Mouse (Mus musculus) left cerebral cortex, adult 9 months (tissue): ENCODE measurements around the gene Kctd5.

Experiments used
- DNase-seq, 2 experiments: peaks; one replicate each; pipeline ENCODE4 v3.0.0; 2022; ENCODE audit warnings: low spot score in 2 of 2

The Kctd5 gene

DNA sequence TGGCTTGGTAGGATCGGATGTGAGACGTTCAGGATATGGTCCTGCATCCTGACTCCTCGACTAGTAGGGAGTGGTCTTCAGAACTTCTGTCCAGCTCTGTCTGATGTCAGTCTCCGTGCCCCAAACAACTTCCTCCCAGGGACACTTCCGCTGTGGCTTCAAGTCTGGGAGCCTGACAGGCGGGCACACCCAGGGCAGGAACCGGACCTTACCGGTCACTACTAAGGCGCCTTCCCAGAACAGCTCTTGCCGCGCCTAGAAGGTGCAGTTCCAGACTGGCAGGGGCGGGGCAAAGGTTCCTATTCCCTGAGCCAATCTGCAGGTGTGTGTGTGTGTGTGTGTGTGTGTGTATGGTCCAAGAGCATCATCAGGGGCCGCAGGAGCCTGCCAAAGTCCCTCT lies 35.9 kb downstream of the Kctd5 start:
- no peak for DNase-seq

DNA sequence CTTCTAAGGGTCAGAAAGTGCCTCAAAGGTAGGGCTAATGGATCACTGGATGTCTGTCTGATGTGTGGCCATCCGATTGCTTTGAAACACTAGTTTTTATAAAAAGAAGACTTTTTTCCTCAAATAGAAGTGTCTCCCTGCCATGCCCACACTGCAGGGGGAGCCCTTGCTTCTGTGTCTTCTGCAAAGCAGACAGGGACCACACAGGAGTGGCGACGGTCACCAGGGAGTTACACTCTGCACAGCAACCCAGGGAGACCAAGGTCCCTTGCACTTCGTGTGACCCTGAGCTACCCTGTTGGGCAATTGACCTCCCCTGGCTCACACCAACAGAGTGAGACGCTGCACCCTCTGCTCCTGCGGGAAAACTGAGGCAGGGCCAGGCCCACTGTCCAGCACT lies 36.3 kb downstream of the Kctd5 start:
- DNase-seq, result no peak

DNA sequence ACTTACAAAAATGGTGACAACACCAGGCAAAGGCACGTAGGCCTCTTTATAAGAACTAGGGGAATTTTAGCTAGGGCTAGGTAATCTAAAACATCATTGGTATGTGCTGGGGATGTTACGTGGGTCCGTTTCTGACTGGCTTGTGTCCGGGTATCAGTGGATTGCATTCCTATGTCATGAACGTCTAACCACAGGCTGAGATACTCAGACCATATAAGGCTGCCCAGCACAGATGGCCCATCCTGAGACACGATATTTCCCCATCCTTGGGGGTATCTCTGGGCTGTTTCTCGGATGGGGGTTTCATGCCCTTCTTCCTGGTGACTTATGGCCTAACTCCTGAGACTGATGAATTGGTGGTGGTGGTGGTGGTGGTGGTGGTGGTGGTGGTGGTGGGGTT lies 38.2 kb downstream of the Kctd5 start:
- no peak for DNase-seq

DNA sequence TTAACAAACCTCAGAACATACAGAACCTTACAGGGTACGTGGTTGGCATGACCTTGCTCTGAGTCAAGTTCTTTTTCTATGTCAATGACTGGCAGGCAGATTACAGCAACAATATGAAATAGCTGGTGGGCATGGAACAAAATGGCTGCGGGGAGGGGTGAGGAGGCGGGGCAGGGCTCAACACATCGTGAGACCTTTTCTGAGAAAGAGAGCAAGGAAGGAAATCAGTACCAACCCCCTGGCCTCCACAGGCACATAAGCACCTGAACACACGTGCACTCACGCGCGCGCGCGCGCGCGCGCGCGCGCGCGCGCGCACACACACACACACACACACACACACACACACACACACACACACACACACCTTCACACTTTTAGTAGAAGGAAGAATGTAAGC lies 42.7 kb downstream of the Kctd5 start:
- no peak for DNase-seq

DNA sequence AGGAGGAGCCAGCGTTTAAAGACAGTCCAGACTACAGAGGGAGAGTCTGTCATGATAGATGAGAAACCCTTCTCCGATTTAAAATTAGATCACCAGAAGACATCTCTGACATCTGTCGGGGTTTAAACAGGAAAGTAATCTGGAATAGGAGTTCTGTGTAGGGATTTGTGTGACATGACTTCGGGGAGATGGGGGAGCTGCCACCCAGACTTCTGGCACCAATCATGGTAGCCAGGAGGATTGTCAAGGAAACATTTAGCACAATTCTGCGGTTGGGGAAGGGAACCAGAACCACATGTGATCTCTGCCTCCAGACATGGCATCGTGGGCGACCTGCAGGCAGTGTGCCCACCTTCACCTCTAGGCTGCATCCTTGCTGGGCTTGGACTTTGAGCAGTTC lies 43.8 kb downstream of the Kctd5 start:
- DNase-seq, result no peak

DNA sequence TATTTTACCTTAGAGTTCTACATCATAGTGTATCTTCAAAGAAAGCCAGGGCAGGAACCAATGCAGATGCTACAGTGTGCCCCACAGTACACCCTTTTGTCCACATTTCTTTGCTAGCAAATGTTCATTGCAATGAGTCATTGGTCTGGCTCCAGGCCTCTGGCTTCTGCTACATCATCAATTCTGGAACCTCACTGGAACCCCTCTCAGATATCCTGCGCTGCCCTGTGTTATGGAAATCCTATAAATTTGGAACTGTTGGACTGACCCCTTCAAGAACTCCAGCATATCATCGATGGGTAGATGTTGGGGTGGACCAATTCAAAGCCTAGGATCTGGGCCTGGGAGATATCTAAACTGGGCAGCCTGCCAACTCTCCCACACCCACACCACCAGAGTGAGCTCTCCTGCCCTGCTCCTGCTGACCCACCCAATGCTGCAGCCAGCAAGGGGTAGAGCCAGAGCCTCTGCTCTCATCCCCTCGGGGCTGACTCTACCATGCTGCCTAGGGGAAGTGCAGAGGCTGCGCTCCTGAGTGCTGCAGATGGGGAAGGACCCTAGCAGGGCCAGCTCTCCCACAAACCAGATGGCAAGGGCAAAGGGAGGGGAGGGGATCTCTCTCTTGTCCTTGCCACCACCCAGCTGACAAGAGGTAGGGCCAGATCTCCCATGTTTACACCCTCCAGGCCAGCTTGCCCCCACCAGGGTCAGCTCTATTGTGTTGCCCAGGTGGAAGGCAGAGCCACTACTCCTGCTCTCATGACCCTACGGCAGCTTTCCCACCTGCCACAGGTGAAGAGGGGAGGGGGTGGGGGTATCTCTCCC lies 51.7 kb downstream of the Kctd5 start:
- DNase-seq, result no peak

DNA sequence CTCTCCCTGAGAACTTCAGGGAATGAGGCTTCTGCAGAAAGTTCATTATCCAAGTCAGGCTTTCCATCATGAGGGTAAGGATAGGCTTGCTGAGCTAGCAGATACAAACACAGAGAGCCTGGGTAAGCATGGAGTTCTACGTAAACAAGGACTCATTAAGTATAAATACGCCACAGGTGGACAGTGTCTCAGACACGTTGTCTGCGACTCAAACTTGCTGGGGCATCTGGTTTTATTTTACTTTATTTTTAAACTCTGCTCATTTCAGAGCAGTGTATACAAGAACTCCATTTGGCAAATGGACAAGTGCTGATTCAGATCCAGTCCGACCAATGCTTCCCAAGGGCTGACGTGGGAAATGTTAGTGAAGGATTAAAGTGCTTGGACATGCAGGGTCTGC lies 52.6 kb downstream of the Kctd5 start:
- DNase-seq, result no peak

DNA sequence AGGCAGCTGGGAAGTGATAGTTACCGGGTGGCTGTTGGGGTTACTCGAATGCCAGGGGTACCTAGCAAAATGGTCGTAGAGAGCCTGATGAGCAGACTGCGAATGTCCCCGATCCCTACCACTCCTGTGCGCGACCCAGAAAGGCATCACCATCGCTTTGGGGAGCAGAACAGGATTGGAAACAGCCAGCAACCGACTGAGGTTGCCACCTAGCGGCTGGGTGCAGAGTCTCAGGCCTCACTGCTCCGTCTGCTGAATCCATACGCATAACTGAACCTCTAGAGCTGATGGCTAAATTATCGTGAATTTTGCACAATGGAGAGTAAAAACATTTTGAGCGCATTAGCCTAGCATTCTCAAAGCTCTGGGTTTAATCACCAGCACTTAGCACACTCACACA lies 57.6 kb downstream of the Kctd5 start:
- DNase-seq, result no peak

DNA sequence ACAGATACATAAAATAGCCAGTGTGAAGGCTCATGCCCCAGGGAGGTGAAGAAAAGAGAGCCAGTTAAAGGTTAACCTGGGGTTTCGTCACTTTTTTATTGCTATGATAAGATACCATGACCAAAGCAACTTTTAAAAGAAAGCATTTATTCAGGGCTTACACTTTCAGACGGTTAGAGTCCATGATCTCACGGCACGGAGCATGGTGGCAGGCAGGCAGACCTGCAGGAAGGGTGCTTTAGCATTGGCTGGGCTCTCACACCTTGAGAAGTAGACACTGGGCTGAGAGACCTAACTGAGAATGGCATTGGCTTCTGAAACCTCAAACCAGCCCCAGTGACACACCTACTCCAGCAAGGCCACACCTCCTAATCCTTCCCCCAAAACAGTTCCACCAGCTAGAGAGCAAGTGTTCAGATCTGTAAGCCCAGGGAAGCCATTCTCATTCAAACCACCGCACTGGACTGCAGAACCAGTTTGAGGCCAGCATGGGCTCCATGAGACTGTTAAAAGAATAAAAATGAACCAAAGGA lies 58.8 kb downstream of the Kctd5 start:
- no peak for DNase-seq

DNA sequence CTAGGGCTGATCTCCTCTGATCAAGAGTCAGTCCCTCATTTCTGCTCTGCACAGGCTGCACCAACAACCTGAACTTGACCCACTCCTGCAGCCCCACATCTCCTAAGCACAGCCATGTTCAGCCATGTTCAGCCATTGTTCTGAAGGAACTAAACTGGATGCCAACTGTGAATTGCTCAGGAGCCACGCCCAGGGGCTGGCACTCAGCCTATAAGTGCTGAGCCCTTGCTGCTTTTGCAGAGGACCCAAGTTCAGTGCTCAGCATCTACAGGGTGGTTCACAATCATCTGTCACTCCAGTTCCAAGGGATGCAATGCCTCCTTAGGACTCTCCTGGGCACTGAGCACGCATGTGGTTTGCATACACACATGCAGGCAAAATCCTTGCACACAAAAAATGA lies 60.4 kb downstream of the Kctd5 start:
- DNase-seq, result no peak

DNA sequence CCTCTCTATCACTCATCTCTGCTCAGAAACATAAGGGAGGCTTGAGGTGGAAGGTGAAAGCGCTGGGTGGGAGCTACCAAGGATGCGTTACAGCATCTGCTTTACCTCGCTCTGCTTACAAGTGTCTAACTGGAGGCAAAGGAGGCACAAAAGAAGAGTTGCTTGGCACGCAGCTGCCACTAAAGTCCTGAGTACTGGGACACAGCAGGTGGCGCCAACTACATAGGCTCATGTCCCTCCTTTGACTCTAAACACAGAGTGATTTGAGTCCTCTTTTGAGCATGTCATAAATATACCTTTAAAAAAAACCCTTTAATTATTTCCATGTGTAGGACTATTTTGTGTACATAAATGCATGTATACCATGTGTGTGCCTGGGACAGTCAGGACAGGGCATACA lies 63.7 kb downstream of the Kctd5 start:
- no peak for DNase-seq

DNA sequence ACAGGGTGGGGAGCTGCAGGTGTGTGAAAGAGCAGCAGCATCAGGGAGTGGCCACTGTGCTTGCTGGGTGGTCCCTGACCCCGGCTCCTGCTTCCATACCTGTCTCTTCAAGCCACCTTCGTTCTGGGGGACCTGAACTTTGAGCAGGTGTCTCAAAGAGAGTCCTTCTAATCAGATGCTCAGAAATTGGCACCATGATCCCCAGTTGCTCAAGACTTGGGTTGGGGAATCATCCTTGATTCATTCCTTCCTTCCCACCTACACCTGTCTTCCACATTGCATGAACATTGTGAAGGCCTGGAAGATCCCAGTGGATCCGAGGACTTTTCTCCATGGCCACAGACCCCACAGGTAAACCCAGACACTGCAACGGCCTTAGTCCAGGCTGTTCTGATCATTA lies 65.2 kb downstream of the Kctd5 start:
- DNase-seq, result no peak

DNA sequence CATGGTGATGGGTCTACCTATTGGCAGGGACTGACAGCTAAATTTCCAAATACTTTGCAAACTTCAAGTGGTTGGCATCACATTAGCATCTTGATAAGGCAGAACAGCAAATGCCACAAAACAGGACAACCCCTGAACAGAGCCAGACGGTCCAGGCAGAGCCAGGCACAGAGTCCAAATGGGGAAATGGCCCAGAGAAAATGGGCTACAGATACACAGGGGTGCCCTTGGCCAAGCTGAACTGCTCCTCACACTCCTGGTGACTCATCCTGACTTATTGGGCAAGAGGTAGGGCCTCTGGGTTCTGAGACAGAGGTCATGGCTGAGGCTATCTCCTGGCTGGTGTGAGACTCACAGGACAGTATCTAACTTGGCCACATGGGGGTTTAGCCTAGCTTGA lies 65.9 kb downstream of the Kctd5 start:
- no peak for DNase-seq

DNA sequence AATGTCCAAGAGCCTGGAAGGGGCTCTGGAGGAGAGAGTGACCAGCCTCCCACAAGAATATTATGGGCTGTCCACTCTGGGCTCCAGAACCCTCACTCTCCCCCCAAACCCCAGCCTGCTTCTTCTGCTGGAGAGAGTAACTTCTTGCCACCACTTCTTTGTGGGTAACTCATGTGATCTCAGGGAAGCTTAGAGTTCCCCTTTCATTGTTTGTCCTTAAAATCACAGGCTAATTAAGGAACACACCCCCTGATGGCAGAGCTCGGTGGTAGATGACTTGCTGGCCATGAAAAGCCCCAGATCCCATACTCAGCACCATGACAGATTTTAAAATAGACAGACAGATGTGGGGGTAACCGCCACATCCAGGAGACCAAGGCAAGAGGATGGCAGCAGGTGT lies 66.4 kb downstream of the Kctd5 start:
- no peak for DNase-seq

DNA sequence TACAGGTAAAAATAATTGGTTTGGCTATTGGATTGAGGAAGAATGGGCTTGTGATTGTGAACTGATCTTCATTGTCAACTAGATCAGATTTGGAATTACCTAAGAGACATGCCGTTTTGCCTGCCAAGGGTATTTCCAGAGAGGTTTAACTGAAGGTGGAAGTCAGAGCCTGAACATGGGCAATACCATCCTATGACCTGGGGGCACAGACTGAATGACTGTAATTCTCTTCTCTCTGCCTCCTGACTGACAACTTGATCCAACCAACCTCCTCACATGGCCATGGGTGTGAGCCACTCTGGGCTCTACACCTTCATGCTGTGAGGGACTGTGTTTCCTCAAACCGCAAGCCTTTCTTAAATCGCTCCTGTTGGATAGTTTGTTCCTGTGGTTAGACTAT lies 68.2 kb downstream of the Kctd5 start:
- DNase-seq, result no peak

DNA sequence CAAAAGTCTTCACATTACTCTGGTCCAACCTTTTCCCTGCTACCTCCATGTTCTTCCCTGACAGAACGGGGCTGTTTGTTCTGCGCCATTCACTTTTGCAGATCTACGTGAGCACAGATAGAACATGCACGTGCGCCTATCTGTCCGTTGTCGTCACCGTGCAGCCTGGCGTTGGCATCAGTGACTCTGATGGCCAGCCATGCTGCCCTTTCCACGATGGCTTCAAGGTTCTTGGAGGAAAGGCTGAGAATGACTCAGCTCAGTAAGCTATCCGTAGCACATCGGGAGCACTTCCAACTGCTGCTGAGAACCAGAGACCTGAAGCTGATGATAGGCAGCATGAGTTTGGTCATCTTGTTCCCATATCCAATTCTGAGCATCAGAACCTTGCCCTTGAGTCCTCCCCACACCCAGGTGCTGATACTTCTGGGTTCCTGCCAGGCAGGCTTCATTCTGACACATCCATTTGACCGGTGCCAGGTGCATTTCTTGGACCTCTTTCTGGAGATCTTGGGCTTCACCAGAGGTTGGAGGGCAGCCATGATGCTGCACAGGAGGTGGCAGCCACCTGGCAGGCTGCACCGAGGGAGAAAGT lies 69.1 kb downstream of the Kctd5 start:
- DNase-seq, result no peak

DNA sequence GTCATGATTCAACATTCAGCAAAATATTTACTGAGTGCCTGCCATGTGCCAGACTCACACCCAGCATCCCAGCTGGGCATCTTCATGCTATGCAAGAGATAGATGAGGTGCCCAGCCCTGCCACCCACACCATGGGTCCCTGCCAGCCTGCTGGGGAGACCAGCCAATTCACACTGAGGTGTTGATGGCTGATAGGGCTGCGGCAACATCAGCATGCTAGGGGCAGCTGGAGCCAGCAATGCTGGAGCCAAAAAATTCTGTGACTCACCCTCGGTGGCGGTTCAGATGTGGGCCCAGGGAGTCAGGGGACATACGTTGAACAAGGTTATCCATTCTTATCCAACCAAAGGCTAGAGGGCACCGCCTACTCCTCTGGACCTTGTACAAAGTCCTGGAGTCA lies 72.9 kb downstream of the Kctd5 start:
- peak; percentile 70 to 92 for DNase-seq

DNA sequence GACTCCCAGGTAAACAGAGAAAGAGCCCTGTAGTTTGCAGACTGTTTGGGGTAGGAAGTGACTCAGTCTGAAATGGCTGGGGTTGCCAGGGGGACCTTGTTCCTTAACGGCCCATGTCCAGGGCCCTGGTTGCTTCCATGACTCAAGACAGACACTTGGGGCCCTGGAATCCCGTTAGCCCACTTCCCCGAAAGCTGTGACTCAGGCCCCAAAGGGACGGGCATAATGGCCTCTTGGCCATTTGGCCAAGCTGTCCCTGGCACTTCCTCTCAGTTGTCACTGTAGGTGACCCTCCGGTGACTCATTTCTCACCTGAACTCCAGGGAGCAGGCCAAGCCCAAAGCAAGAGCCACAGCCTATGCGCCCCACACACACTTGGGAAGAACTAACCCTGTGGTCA lies 74.9 kb downstream of the Kctd5 start:
- no peak for DNase-seq

DNA sequence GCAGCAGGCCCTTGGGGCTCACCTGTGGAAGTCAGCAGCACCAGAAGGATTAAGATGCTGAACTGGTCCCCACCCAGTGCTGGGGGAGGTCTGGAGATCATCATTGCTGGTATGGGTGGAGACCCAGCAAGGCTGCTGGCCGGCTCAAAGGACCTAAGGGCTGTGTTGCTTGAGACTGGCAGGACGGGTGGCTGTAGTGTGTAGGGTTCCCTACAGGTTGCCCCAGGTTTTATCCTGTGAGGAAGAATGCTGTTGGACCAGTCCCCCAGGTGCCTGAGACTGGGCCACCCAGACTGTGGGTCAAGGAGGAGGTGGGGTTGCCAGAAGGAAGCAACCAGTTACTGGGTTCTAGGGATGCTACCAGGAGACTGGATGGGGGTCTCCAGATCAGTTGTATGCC lies 75.4 kb downstream of the Kctd5 start, which contains the start of gene Prss22:
Gene Prss22 (minus strand): TSS at position 200 of the 400 bp plus-strand sequence.
- no peak for DNase-seq
